Mouse (Mus musculus): Measurements from ENCODE around the gene Gclm.
"Not testable (repeated sequence)": the region's sequence is repeated elsewhere in the genome, so short reads cannot be mapped to it uniquely, and the experiment has no call there.

GRCm38 (mm10) chr3:122272565-122272964, 27.2 kb downstream of the Gclm start:
- not testable (repeated sequence) for TF ChIP-seq CTCF (IDR thresholded peaks at IDR 0.05; ENCODE audit: low read depth, low read length); EP300 (IDR thresholded peaks at IDR 0.05; ENCODE audit: insufficient read depth, low read depth, low read length)
